Mouse (Mus musculus): Measurements from ENCODE around the gene Kpnb1. TPM values are rescaled to one million over a fixed set of nuclear protein-coding genes. Genes with fewer than 3 reads are reported as not detected.

Gene Kpnb1
- polyA plus RNA-seq, 1 experiment from 2014 or later = 39.3 TPM

GRCm38 (mm10) chr11:97184875-97185274 is 2.8 kb downstream of the Kpnb1 start:
- no peaks in the 10 kb centered on the region for H3K27me3 ChIP-seq (replicated peaks)
- H3K9me3 ChIP-seq (replicated peaks) = no peaks in the 10 kb centered on the region
- peaks cover 68% of the 10 kb centered on the region for H3K36me3 ChIP-seq
- 73% methylated on average over 5 of the region's 5 CpGs for WGBS (ENCODE audit: insufficient replicate concordance)
- 0 out of 2 replicates have a peak overlapping the region, but pooled peaks have one; percentile 37 for H3K9ac ChIP-seq
- no peak overlapping the region for H3K27ac ChIP-seq
- no peak for ATAC-seq
- H3K4me3 ChIP-seq = peak overlapping the region; percentile 12; the same call in 1 of the 2 replicates
- peak overlapping the region; percentile 92 for H3K4me2 ChIP-seq
- peaks cover 73% of the 10 kb centered on the region for H3K4me1 ChIP-seq

GRCm38 (mm10) chr11:97182446-97182845 is 5.2 kb downstream of the Kpnb1 start:
- ATAC-seq = no peak

GRCm38 (mm10) chr11:97181061-97181460 is 6.6 kb downstream of the Kpnb1 start:
- WGBS (ENCODE audit: insufficient replicate concordance) = 68% methylated on average over 5 of the region's 5 CpGs
- no peak for ATAC-seq
- Histone ChIP-seq H3K9me3 (replicated peaks) (no peaks in the 10 kb centered on the region), H3K4me1 (peaks cover 55% of the 10 kb centered on the region), H3K36me3 (peaks cover 99% of the 10 kb centered on the region), H3K4me3 (no peak overlapping the region), H3K9ac (no peak overlapping the region), H3K4me2 (no peak overlapping the region), H3K27me3 (replicated peaks) (no peaks in the 10 kb centered on the region), H3K27ac (no peak overlapping the region)

More at GRCm38 (mm10) chr11:97182446-97182845, 5.2 kb downstream of the Kpnb1 start:
- 82% methylated on average over 3 of the region's 3 CpGs for WGBS (ENCODE audit: insufficient replicate concordance)
- peak overlapping the region; percentile 34; the same call in 1 of the 2 replicates for H3K27ac ChIP-seq
- H3K4me2 ChIP-seq = 0 out of 2 replicates have a peak overlapping the region, but pooled peaks have one; percentile 14
- no peaks in the 10 kb centered on the region for H3K9me3 ChIP-seq (replicated peaks)
- peak overlapping the region; percentile 22; the same call in 1 of the 2 replicates for H3K9ac ChIP-seq
- H3K36me3 ChIP-seq = peaks cover 93% of the 10 kb centered on the region
- no peak overlapping the region for H3K4me3 ChIP-seq
- peaks cover 62% of the 10 kb centered on the region for H3K4me1 ChIP-seq
- no peaks in the 10 kb centered on the region for H3K27me3 ChIP-seq (replicated peaks)

- no peaks in the 10 kb centered on the region for H3K9me3 ChIP-seq (replicated peaks)
- no peak overlapping the region for H3K9ac ChIP-seq
- peaks cover 27% of the 10 kb centered on the region for H3K4me1 ChIP-seq
- WGBS (ENCODE audit: insufficient replicate concordance) = 94% methylated on average over 2 of the region's 2 CpGs
- no peak overlapping the region for H3K4me2 ChIP-seq
- no peak for ATAC-seq
- H3K36me3 ChIP-seq = peaks cover 100% of the 10 kb centered on the region
- H3K27me3 ChIP-seq (replicated peaks) = no peaks in the 10 kb centered on the region
- no peak overlapping the region for H3K4me3 ChIP-seq
- H3K27ac ChIP-seq = no peak overlapping the region
Observed at GRCm38 (mm10) chr11:97178198-97178597, 9.5 kb downstream of the Kpnb1 start.

GRCm38 (mm10) chr11:97176851-97177250 is 10.8 kb downstream of the Kpnb1 start:
- no peak overlapping the region for H3K27ac ChIP-seq
- H3K9me3 ChIP-seq (replicated peaks) = no peaks in the 10 kb centered on the region
- H3K4me3 ChIP-seq = no peak overlapping the region
- no peak for ATAC-seq
- 62% methylated on average over 3 of the region's 3 CpGs for WGBS (ENCODE audit: insufficient replicate concordance)
- no peaks in the 10 kb centered on the region for H3K27me3 ChIP-seq (replicated peaks)
- peaks cover 14% of the 10 kb centered on the region for H3K4me1 ChIP-seq
- H3K9ac ChIP-seq = no peak overlapping the region
- H3K4me2 ChIP-seq = no peak overlapping the region
- H3K36me3 ChIP-seq = peaks cover 100% of the 10 kb centered on the region

GRCm38 (mm10) chr11:97175499-97175898 is 12.2 kb downstream of the Kpnb1 start:
- ATAC-seq = no peak
- Histone ChIP-seq H3K9me3 (replicated peaks) (no peaks in the 10 kb centered on the region), H3K27ac (no peak overlapping the region), H3K9ac (no peak overlapping the region), H3K4me2 (no peak overlapping the region), H3K27me3 (replicated peaks) (no peaks in the 10 kb centered on the region), H3K4me1 (peaks cover 6% of the 10 kb centered on the region; the same call in 1 of the 2 replicates), H3K36me3 (peaks cover 100% of the 10 kb centered on the region), H3K4me3 (no peak overlapping the region)
- WGBS (ENCODE audit: insufficient replicate concordance) = 92% methylated on average over 7 of the region's 7 CpGs

- no peaks in the 10 kb centered on the region for H3K9me3 ChIP-seq (replicated peaks)
- H3K27me3 ChIP-seq (replicated peaks) = no peaks in the 10 kb centered on the region
- no peak overlapping the region for H3K4me2 ChIP-seq
- 82% methylated on average over 6 of the region's 6 CpGs for WGBS (ENCODE audit: insufficient replicate concordance)
- no peak overlapping the region for H3K27ac ChIP-seq
- H3K36me3 ChIP-seq = peaks cover 100% of the 10 kb centered on the region
- no peak overlapping the region for H3K9ac ChIP-seq
- no peak for ATAC-seq
- no peaks in the 10 kb centered on the region for H3K4me1 ChIP-seq
- no peak overlapping the region for H3K4me3 ChIP-seq
Observed at GRCm38 (mm10) chr11:97160341-97160740, 27.3 kb downstream of the Kpnb1 start.

- no peak overlapping the region for H3K4me2 ChIP-seq
- no peak overlapping the region for H3K27ac ChIP-seq
- H3K27me3 ChIP-seq (replicated peaks) = peaks cover 12% of the 10 kb centered on the region
- no peak for ATAC-seq
- WGBS (ENCODE audit: insufficient replicate concordance) = 79% methylated on average over 7 of the region's 7 CpGs
- peaks cover 78% of the 10 kb centered on the region for H3K36me3 ChIP-seq
- peaks cover 10% of the 10 kb centered on the region for H3K4me1 ChIP-seq
- no peak overlapping the region for H3K4me3 ChIP-seq
- H3K9ac ChIP-seq = no peak overlapping the region
- H3K9me3 ChIP-seq (replicated peaks) = no peaks in the 10 kb centered on the region
Observed at GRCm38 (mm10) chr11:97156999-97157398, 30.7 kb downstream of the Kpnb1 start.

- Histone ChIP-seq H3K36me3 (peaks cover 41% of the 10 kb centered on the region), H3K4me1 (peaks cover 47% of the 10 kb centered on the region), H3K4me3 (no peak overlapping the region), H3K9ac (no peak overlapping the region), H3K4me2 (no peak overlapping the region), H3K27me3 (replicated peaks) (peaks cover 53% of the 10 kb centered on the region), H3K27ac (no peak overlapping the region), H3K9me3 (replicated peaks) (no peaks in the 10 kb centered on the region)
- ATAC-seq = no peak
- WGBS (ENCODE audit: insufficient replicate concordance) = 41% methylated on average over 10 of the region's 10 CpGs
Observed at GRCm38 (mm10) chr11:97152662-97153287, 34.9 kb downstream of the Kpnb1 start.

- Histone ChIP-seq H3K4me2 (peak overlapping the region; percentile 92), H3K4me1 (peaks cover 53% of the 10 kb centered on the region), H3K36me3 (peaks cover 34% of the 10 kb centered on the region), H3K27me3 (replicated peaks) (peaks cover 59% of the 10 kb centered on the region), H3K4me3 (no peak overlapping the region; the same call in 1 of the 2 replicates), H3K9me3 (replicated peaks) (no peaks in the 10 kb centered on the region), H3K27ac (no peak overlapping the region), H3K9ac (no peak overlapping the region)
- WGBS (ENCODE audit: insufficient replicate concordance) = 3% methylated on average over 11 of the region's 11 CpGs
- ATAC-seq = no peak
Observed at GRCm38 (mm10) chr11:97152023-97152426, 35.7 kb downstream of the Kpnb1 start.

- Histone ChIP-seq H3K27ac (peak within 1 kb of the TSS; percentile 59), H3K4me3 (peak within 1 kb of the TSS; percentile 66), H3K36me3 (peaks cover 29% of the 10 kb centered on the region), H3K4me1 (peaks cover 53% of the 10 kb centered on the region), H3K4me2 (peak within 1 kb of the TSS; percentile 92), H3K9ac (peak within 1 kb of the TSS; percentile 67), H3K27me3 (replicated peaks) (peaks cover 59% of the 10 kb centered on the region), H3K9me3 (replicated peaks) (no peaks in the 10 kb centered on the region)
- ATAC-seq = no peak
- WGBS (ENCODE audit: insufficient replicate concordance) = under 1% methylated on average over 26 of the region's 64 CpGs
Observed at GRCm38 (mm10) chr11:97151343-97151801, 36.3 kb downstream of the Kpnb1 start, which contains the start of gene Tbkbp1. TSS of gene Tbkbp1 (minus strand) at chr11:97151495.
